ENCODE assay signal across 25 mouse cellular contexts in genomic region chr3:99242481-99242880, GRCm38 (mm10). TPM values are rescaled to one million over a fixed set of nuclear protein-coding genes. Genes with fewer than 3 reads are reported as not detected.
DNase-seq lines count a peak whose midpoint lies in the region; ATAC-seq lines count a peak whose summit lies in the region.
"Had no signal": no experiment of that assay in that cellular context is flagged by ENCODE, and none has a peak within 500 bp of the region (broad histone marks: within the 10 kb centered on the region; RNA-seq: fewer than 3 reads in every experiment).

No protein-coding gene starts in this region.

- peaks cover 82% of the 10 kb centered on the region for H3K27me3 ChIP-seq in embryonic facial prominence, embryonic 11.5 days (ENCODE audit: control insufficient read depth, insufficient read depth, low read length)
- H3K27me3 ChIP-seq in limb, embryonic 11.5 days (ENCODE audit: control insufficient read depth, insufficient read depth, low read length) = peaks cover 9% of the 10 kb centered on the region; the same call in 1 of the 2 replicates

- no peak overlapping the region for H3K9ac ChIP-seq in embryonic facial prominence, embryonic 11.5 days (replicated peaks; ENCODE audit: low read length)
- peak overlapping the region; percentile 83 for H3K9ac ChIP-seq in limb, embryonic 11.5 days (ENCODE audit: low read length)
- H3K9ac ChIP-seq: embryonic facial prominence, embryonic 12.5 days; heart, embryonic 15.5 days; intestine, embryonic 15.5 days; liver, embryonic 13.5 days; midbrain, embryonic 13.5 days; neural tube, embryonic 12.5 days had no signal

- H3K36me3 ChIP-seq in embryonic facial prominence, embryonic 11.5 days (replicated peaks; ENCODE audit: control insufficient read depth, insufficient read depth, low read depth, low read length) = no peaks in the 10 kb centered on the region
- H3K36me3 ChIP-seq in limb, embryonic 11.5 days (ENCODE audit: control insufficient read depth, insufficient read depth, low read length) = no peaks in the 10 kb centered on the region
- H3K36me3 ChIP-seq: embryonic facial prominence, embryonic 12.5 days; heart, embryonic 15.5 days; intestine, embryonic 15.5 days; liver, embryonic 13.5 days; midbrain, embryonic 13.5 days; neural tube, embryonic 12.5 days had no signal

- ATAC-seq in embryonic facial prominence, embryonic 11.5 days (replicated peaks; ENCODE audit: insufficient number of reproducible peaks, low FRiP score, low TSS enrichment, low read depth) = no peak
- no peak for ATAC-seq in limb, embryonic 11.5 days (ENCODE audit: insufficient number of reproducible peaks, low FRiP score, low TSS enrichment, low read depth)
- ATAC-seq: forebrain, embryonic 16.5 days; hindbrain, embryonic 16.5 days; intestine, embryonic 15.5 days; midbrain, embryonic 13.5 days had no signal

- H3K4me3 ChIP-seq in embryonic facial prominence, embryonic 11.5 days (ENCODE audit: low read depth, low read length) = no peak overlapping the region
- 0 out of 2 replicates have a peak overlapping the region, but pooled peaks have one; percentile 44 for H3K4me3 ChIP-seq in limb, embryonic 11.5 days (ENCODE audit: low read depth, low read length)
- H3K4me3 ChIP-seq: embryonic facial prominence, embryonic 12.5 days; heart, embryonic 15.5 days; intestine, embryonic 15.5 days; liver, embryonic 13.5 days; midbrain, embryonic 13.5 days; neural tube, embryonic 12.5 days had no signal

- 7% methylated on average over 8 of the region's 8 CpGs for WGBS in embryonic facial prominence, embryonic 11.5 days
- 7% methylated on average over 8 of the region's 8 CpGs for WGBS in limb, embryonic 11.5 days

- no peaks in the 10 kb centered on the region for H3K9me3 ChIP-seq in embryonic facial prominence, embryonic 11.5 days (replicated peaks; ENCODE audit: control insufficient read depth, low read length)
- no peaks in the 10 kb centered on the region for H3K9me3 ChIP-seq in limb, embryonic 11.5 days (ENCODE audit: control insufficient read depth, low read length)
- H3K9me3 ChIP-seq: embryonic facial prominence, embryonic 12.5 days; heart, embryonic 15.5 days; intestine, embryonic 15.5 days; liver, embryonic 13.5 days; midbrain, embryonic 13.5 days; neural tube, embryonic 12.5 days had no signal

- peak; percentile 10 for DNase-seq in retina, embryonic 14.5 days (ENCODE audit: low spot score)
- DNase-seq in retina, postnatal 1 day = no peak
- peak; percentile 4 for DNase-seq in embryonic facial prominence, embryonic 11.5 days (ENCODE audit: low spot score)
- peak; percentile 60 for DNase-seq in limb, embryonic 11.5 days (ENCODE audit: low spot score)
- DNase-seq in thymus, postnatal 4 days = no peak
- DNase-seq in frontal cortex, postnatal 14 days (ENCODE audit: low spot score in 2 of 2) = no peak
- DNase-seq in cerebellum, adult 9-11 months = no peak
- DNase-seq: adrenal gland, adult 8-10 months; cerebellum, adult 11-12 months; cerebellum, postnatal 25 days; heart, postnatal 4 days; kidney, adult 8-10 months; kidney, postnatal 10 days; liver, embryonic 13.5 days; lung, adult 2 months; lung, postnatal 14 days had no signal

- no peak overlapping the region for H3K27ac ChIP-seq in embryonic facial prominence, embryonic 11.5 days (replicated peaks; ENCODE audit: low read depth, low read length)
- peak overlapping the region; percentile 11; the same call in 1 of the 2 replicates for H3K27ac ChIP-seq in limb, embryonic 11.5 days (replicated peaks; ENCODE audit: low read depth, low read length)
- H3K27ac ChIP-seq: embryonic facial prominence, embryonic 12.5 days; heart, embryonic 15.5 days; intestine, embryonic 15.5 days; liver, embryonic 13.5 days; midbrain, embryonic 13.5 days; neural tube, embryonic 12.5 days; stomach, postnatal 0 days had no signal

- no peaks in the 10 kb centered on the region; the same call in 1 of the 2 replicates for H3K4me1 ChIP-seq in embryonic facial prominence, embryonic 11.5 days (ENCODE audit: control insufficient read depth, insufficient read depth, low read length)
- H3K4me1 ChIP-seq in limb, embryonic 11.5 days (ENCODE audit: control insufficient read depth, insufficient read depth, low read length) = peaks cover 12% of the 10 kb centered on the region
- H3K4me1 ChIP-seq: liver, embryonic 13.5 days; neural tube, embryonic 12.5 days had no signal

- no peak overlapping the region for H3K4me2 ChIP-seq in embryonic facial prominence, embryonic 11.5 days (ENCODE audit: low read depth, low read length)
- H3K4me2 ChIP-seq in limb, embryonic 11.5 days (ENCODE audit: low read depth, severe bottlenecking) = peak overlapping the region; percentile 81
- H3K4me2 ChIP-seq: embryonic facial prominence, embryonic 12.5 days; heart, embryonic 15.5 days; intestine, embryonic 15.5 days; liver, embryonic 13.5 days; midbrain, embryonic 13.5 days; neural tube, embryonic 12.5 days had no signal

RNA-seq across cellular contexts. Expression of gene Tbx15, which starts 2.3 kb away (rescaled TPM):
- polyA plus RNA-seq in embryonic facial prominence, embryonic 11.5 days (2014; fragmentation: Nextera tagmentation; extraction: Ambion mirVana) = 7.1 and 8.3 TPM in 2 replicates
- 50.7 and 55.2 TPM in 2 replicates for polyA plus RNA-seq in limb, embryonic 11.5 days (2014; fragmentation: Nextera tagmentation; extraction: Ambion mirVana)
- polyA plus RNA-seq: small intestine, adult 2 months; stomach, postnatal 0 days had no signal

Comparison
In these comparisons a context has a peak if more than half of its experiments do, and no peak if none do; other contexts are left out.
1. DNase-seq: peak in retina, embryonic 14.5 days (single experiment), embryonic facial prominence, embryonic 11.5 days (single experiment) and limb, embryonic 11.5 days (single experiment); none in retina, postnatal 1 day (single experiment), thymus, postnatal 4 days (single experiment), frontal cortex, postnatal 14 days (0 of 2) and cerebellum, adult 9-11 months (single experiment).